Mouse (Mus musculus) embryo, embryonic 10 days (tissue): ENCODE data around the gene Omt2a.
"Not testable (repeated sequence)": the region's sequence is repeated elsewhere in the genome, so short reads cannot be mapped to it uniquely, and the experiment has no call there.

Experiments
- DNase-seq: peaks from one replicate; pipeline ENCODE4 v3.0.0-alpha.2; 2015; ENCODE audit warnings: low spot score

Omt2a gene

GRCm38 (mm10) chr9:78298232-78298631 is 16.4 kb downstream of the Omt2a start:
- no peak for DNase-seq

DNA sequence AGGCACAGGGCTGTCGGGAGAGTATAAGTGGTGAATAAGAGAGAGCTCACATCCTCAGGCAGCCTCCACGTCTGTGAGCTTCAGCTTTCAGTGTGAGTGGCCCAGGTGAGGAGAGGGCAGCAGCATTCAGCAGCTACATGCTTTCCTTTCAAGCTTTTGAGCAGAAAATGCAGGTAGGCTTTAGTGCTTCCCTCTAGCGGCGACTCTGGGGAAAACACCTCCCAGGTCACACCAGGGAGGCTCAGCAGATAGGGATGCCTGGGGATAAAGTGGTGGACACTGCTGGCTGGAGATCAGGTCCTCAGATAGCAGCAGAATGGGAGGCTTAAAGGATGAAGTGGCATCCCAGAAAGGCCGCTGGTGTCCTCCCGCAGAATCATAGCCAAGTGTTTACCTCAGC is 18.5 kb downstream of the Omt2a start:
- peak; percentile 60 for DNase-seq

- DNase-seq = not testable (repeated sequence)
These were observed 19.8 kb downstream of the Omt2a start for GRCm38 (mm10) chr9:78294781-78295180.

GRCm38 (mm10) chr9:78293683-78294082 is 20.9 kb downstream of the Omt2a start:
- not testable (repeated sequence) for DNase-seq

- DNase-seq = not testable (repeated sequence)
These were observed 22.1 kb downstream of the Omt2a start for GRCm38 (mm10) chr9:78292462-78292861.

GRCm38 (mm10) chr9:78289723-78290122 is 24.9 kb downstream of the Omt2a start, which contains the start of gene Gm10639:
Gene Gm10639, plus strand, starts transcription at chr9:78289923.
- DNase-seq = not testable (repeated sequence)

GRCm38 (mm10) chr9:78289063-78289462 is 25.5 kb downstream of the Omt2a start:
- not testable (repeated sequence) for DNase-seq

DNA sequence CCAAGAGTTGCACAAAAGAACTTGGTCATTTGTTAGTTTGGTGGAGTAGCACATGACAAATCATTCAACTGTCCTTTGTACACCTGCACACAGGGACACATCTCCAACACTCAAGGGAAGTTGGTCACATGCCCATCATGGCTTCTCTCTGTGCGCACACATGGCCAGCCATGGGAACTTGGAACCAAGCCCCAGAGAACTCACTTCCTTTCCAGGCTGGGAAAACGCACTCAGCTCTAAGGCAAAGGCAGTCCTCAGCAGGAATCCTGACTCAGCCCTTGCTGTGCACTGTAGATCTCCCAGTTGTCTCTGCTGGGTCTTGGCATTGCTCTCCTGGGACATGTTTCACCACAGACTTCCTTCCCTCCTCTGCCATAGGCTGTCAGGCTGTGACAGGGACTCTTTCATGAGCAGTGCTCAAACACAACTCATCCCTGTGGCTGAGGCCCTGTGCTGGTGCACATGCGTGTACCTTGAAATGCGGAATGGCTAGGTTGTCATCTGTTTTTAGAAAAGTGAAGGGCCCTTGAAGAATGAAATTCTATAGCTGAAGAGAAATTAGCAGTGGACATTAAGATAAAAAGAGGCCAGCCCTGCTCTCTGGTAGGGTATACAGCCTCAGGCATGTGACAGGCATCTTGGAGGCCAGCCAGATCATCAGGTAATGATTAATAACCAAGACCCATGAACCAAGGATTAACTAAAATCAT is 32.4 kb downstream of the Omt2a start:
- DNase-seq = not testable (repeated sequence)

- not testable (repeated sequence) for DNase-seq
These were observed 43.7 kb downstream of the Omt2a start for GRCm38 (mm10) chr9:78270945-78271344.
